ENCODE assay signal across 8 mouse cellular contexts in genomic region chr8:105152623-105153398, GRCm38 (mm10). TPM values are rescaled to one million over a fixed set of nuclear protein-coding genes. Genes with fewer than 3 reads are reported as not detected.
DNase-seq lines count a peak whose midpoint lies in the region; ATAC-seq and TF ChIP-seq lines count a peak whose summit lies in the region.

No protein-coding gene starts in this region.

- H3K4me2 ChIP-seq in hindbrain, embryonic 11.5 days (replicated peaks; ENCODE audit: low read depth, low read length): peak overlapping the region; percentile 45
- H3K4me2 ChIP-seq in lung, embryonic 14.5 days: peak overlapping the region; percentile 67

- no peaks in the 10 kb centered on the region for H3K36me3 ChIP-seq in hindbrain, embryonic 11.5 days (ENCODE audit: control insufficient read depth, insufficient read depth, low read length)
- no peaks in the 10 kb centered on the region for H3K36me3 ChIP-seq in lung, embryonic 14.5 days (ENCODE audit: insufficient read depth)

- peak; percentile 34 for DNase-seq in ZHBTc4 (ENCODE audit: low read depth, low spot score)
- DNase-seq in cerebellum, postnatal 4 days (ENCODE audit: low spot score in 2 of 2): peak; percentile 75 to 95
- DNase-seq in frontal cortex, postnatal 36 days (ENCODE audit: low spot score in 2 of 2): peak; percentile 58 to 78
- peak; percentile 72 for DNase-seq in hindbrain, embryonic 11.5 days (ENCODE audit: low spot score)
- DNase-seq in layer of hippocampus, postnatal 14 days (ENCODE audit: low spot score in 2 of 2): peak; percentile 85 to 90
- peak; percentile 90 for DNase-seq in lung, embryonic 14.5 days
- DNase-seq in ovary, postnatal 14 days (ENCODE audit: low spot score): peak; percentile 73

- no peaks in the 10 kb centered on the region for H3K4me1 ChIP-seq in hindbrain, embryonic 11.5 days (replicated peaks; ENCODE audit: control insufficient read depth, insufficient read depth, low read length)
- no peaks in the 10 kb centered on the region for H3K4me1 ChIP-seq in lung, embryonic 14.5 days (ENCODE audit: insufficient read depth)

- 0 out of 2 replicates have a peak, but pooled peaks have one; percentile 1 for TF ChIP-seq CTCF in lung, embryonic 14.5 days (IDR thresholded peaks at IDR 0.05; ENCODE audit: low read depth)

- H3K27ac ChIP-seq in hindbrain, embryonic 11.5 days (ENCODE audit: low read depth, low read length): no peak overlapping the region
- H3K27ac ChIP-seq in lung, embryonic 14.5 days (ENCODE audit: low read depth): no peak overlapping the region

- WGBS in hindbrain, embryonic 11.5 days: 3% methylated on average over 27 of the region's 27 CpGs
- WGBS in lung, embryonic 14.5 days: 2% methylated on average over 27 of the region's 27 CpGs

- H3K4me3 ChIP-seq in hindbrain, embryonic 11.5 days (ENCODE audit: low read depth, low read length): peak overlapping the region; percentile 23
- peak overlapping the region; percentile 27 for H3K4me3 ChIP-seq in lung, embryonic 14.5 days (ENCODE audit: low read depth, low read length)

- H3K27me3 ChIP-seq in hindbrain, embryonic 11.5 days (ENCODE audit: control insufficient read depth, insufficient read depth, low read length): peaks cover 2% of the 10 kb centered on the region; the same call in 1 of the 2 replicates
- peaks cover 6% of the 10 kb centered on the region; the same call in 1 of the 2 replicates for H3K27me3 ChIP-seq in lung, embryonic 14.5 days (ENCODE audit: insufficient read depth, low read length)

- no peaks in the 10 kb centered on the region for H3K9me3 ChIP-seq in hindbrain, embryonic 11.5 days (ENCODE audit: control insufficient read depth, low read length)
- no peaks in the 10 kb centered on the region for H3K9me3 ChIP-seq in lung, embryonic 14.5 days (ENCODE audit: low read depth, low read length)

- ATAC-seq in hindbrain, embryonic 11.5 days (ENCODE audit: low FRiP score): peak; percentile 79
- ATAC-seq in lung, embryonic 14.5 days (ENCODE audit: insufficient read depth): peak; percentile 88
- no peak for ATAC-seq in inflammation-experienced regulatory T-cells, adult 6 months

- H3K9ac ChIP-seq in hindbrain, embryonic 11.5 days (ENCODE audit: low read depth, low read length): peak overlapping the region; percentile 44; the same call in 1 of the 2 replicates
- peak overlapping the region; percentile 41 for H3K9ac ChIP-seq in lung, embryonic 14.5 days

RNA-seq across cellular contexts. Expression of gene Cbfb, which starts 17.7 kb away (rescaled TPM):
- 65.1 and 69.0 TPM in 2 replicates for polyA plus RNA-seq in hindbrain, embryonic 11.5 days (2014; fragmentation: Nextera tagmentation; extraction: Ambion mirVana)
- 10 to 100 TPM; 26.1 to 27.3 TPM for total RNA-seq in layer of hippocampus, postnatal 14 days (2021)
- 81.4 and 85.2 TPM in 2 replicates for polyA plus RNA-seq in lung, embryonic 14.5 days (2014; fragmentation: Nextera tagmentation; extraction: Ambion mirVana)
- polyA plus RNA-seq in inflammation-experienced regulatory T-cells, adult 6 months (2017; shearing (Covaris generic)): 10 to 100 TPM; 34.4 to 53.8 (median 42.1) TPM

RNA-seq across cellular contexts. Expression of gene Ces4a, which starts 21.2 kb away (rescaled TPM):
- not detected in 2 replicates for polyA plus RNA-seq in hindbrain, embryonic 11.5 days (2014; fragmentation: Nextera tagmentation; extraction: Ambion mirVana)
- total RNA-seq in layer of hippocampus, postnatal 14 days (2021): not detected
- polyA plus RNA-seq in lung, embryonic 14.5 days (2014; fragmentation: Nextera tagmentation; extraction: Ambion mirVana): not detected in 2 replicates
- polyA plus RNA-seq in inflammation-experienced regulatory T-cells, adult 6 months (2017; shearing (Covaris generic)): not detected

Comparison
In these comparisons a context has a peak if more than half of its experiments do, and no peak if none do; other contexts are left out.
1. DNase-seq: peak in every context shown above with its lines; median percentile 90 in lung, embryonic 14.5 days; 88 in layer of hippocampus, postnatal 14 days; 85 in cerebellum, postnatal 4 days; 73 in ovary, postnatal 14 days; 72 in hindbrain, embryonic 11.5 days; 68 in frontal cortex, postnatal 36 days; 34 in ZHBTc4.